Mouse (Mus musculus): ENCODE data around the gene Rassf9. TPM values are rescaled to one million over a fixed set of nuclear protein-coding genes. Genes with fewer than 3 reads are reported as not detected.

The Rassf9 gene
- total and polyA plus RNA-seq, 2 experiments from 2014 or later, result 3.0 to 3.6 TPM

DNA sequence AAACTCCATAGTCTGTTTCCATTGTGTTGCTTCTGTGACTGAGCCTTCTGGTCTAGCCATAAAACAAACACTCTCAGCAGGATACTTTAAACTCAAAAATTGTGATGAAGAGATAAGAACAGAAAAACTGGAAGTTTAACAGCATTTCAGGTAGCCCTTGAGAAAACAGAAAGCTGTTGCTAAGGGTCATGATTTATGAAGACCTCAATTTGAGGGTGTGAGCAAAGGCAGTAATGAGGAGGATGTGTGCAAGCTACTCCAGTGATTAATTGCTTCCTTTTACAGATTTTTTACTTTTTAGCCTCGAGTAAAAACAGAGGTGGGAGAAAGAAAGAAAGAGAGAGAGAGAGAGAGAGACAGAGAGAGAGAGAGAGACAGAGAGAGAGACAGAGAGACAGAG lies 2.1 kb downstream of the Rassf9 start:
- WGBS, result 37% methylated on average over 1 of the region's 1 CpGs
- no peaks in the 10 kb centered on the region for H3K36me3 ChIP-seq (ENCODE audit: insufficient read depth, low read length)
- H3K4me2 ChIP-seq (ENCODE audit: low read depth, low read length), result 0 out of 2 replicates have a peak overlapping the region, but pooled peaks have one; percentile 1
- ATAC-seq (no peak), DNase-seq (ENCODE audit: low spot score) (no peak)
- H3K27me3 ChIP-seq (ENCODE audit: insufficient read depth, low read length), result no peaks in the 10 kb centered on the region
- no peak for TF ChIP-seq CTCF (IDR thresholded peaks at IDR 0.05; ENCODE audit: low read depth)
- H3K9me3 ChIP-seq (ENCODE audit: low read length), result no peaks in the 10 kb centered on the region
- H3K9ac ChIP-seq (replicated peaks; ENCODE audit: low read length), result no peak overlapping the region
- no peak overlapping the region for H3K27ac ChIP-seq
- H3K4me3 ChIP-seq (ENCODE audit: low read length), result no peak overlapping the region
- no peaks in the 10 kb centered on the region for H3K4me1 ChIP-seq (ENCODE audit: insufficient read depth, low read length)

DNA sequence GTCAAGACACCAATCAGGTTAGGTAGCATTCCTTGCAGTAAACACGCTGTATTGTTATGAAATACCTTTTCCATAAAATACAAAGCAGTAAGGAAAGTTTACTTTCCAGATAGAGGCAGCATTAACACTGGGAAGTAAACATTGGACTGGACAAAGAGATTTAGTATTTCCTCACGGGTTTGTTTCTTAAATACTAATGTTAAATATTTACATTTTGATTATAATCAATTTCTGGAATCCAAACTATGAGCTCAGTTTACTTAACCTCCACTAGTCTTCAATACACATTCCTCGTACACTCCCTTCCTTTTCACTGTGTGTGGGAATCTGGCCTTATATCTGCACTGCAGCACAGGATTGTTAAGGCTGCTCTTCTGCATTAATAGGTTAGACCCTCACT lies 15.9 kb downstream of the Rassf9 start:
- Histone ChIP-seq H3K9me3 (ENCODE audit: low read length) (no peaks in the 10 kb centered on the region), H3K4me2 (ENCODE audit: low read depth, low read length) (no peak overlapping the region), H3K27me3 (ENCODE audit: insufficient read depth, low read length) (no peaks in the 10 kb centered on the region), H3K27ac (no peak overlapping the region), H3K4me3 (ENCODE audit: low read length) (no peak overlapping the region), H3K36me3 (ENCODE audit: insufficient read depth, low read length) (no peaks in the 10 kb centered on the region), H3K9ac (replicated peaks; ENCODE audit: low read length) (no peak overlapping the region), H3K4me1 (ENCODE audit: insufficient read depth, low read length) (no peaks in the 10 kb centered on the region)
- 82% methylated on average over 3 of the region's 3 CpGs for WGBS
- no peak for TF ChIP-seq CTCF (IDR thresholded peaks at IDR 0.05; ENCODE audit: low read depth)
- ATAC-seq, result no peak
- DNase-seq (ENCODE audit: low spot score), result no peak

DNA sequence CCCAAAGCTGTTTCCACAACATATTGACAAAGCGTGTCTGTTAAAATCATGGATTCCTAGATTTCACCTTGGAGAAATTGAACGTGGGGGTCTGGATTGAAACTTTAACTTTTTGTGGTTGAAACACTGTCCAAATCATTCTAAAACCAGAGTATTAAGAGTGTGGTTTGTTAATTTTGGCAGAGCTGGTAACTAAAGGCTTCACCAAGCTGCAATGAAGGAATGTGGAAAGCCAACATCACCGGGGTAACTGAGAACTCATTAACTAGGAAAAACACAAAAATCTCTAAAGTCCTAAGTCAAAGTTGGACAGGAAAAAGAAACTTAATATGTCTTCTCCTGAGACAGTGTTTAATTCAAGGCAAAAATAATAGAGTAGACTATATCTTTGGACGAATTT lies 41.9 kb downstream of the Rassf9 start:
- 65% methylated on average over 4 of the region's 4 CpGs for WGBS
- no peaks in the 10 kb centered on the region for H3K9me3 ChIP-seq (ENCODE audit: low read length)
- ATAC-seq (no peak), DNase-seq (ENCODE audit: low spot score) (no peak)
- no peaks in the 10 kb centered on the region for H3K4me1 ChIP-seq (ENCODE audit: insufficient read depth, low read length)
- H3K27me3 ChIP-seq (ENCODE audit: insufficient read depth, low read length), result no peaks in the 10 kb centered on the region
- no peak overlapping the region for H3K9ac ChIP-seq (replicated peaks; ENCODE audit: low read length)
- no peak for TF ChIP-seq CTCF (IDR thresholded peaks at IDR 0.05; ENCODE audit: low read depth)
- no peak overlapping the region for H3K4me2 ChIP-seq (ENCODE audit: low read depth, low read length)
- H3K4me3 ChIP-seq (ENCODE audit: low read length), result no peak overlapping the region
- H3K36me3 ChIP-seq (ENCODE audit: insufficient read depth, low read length), result no peaks in the 10 kb centered on the region
- no peak overlapping the region for H3K27ac ChIP-seq

DNA sequence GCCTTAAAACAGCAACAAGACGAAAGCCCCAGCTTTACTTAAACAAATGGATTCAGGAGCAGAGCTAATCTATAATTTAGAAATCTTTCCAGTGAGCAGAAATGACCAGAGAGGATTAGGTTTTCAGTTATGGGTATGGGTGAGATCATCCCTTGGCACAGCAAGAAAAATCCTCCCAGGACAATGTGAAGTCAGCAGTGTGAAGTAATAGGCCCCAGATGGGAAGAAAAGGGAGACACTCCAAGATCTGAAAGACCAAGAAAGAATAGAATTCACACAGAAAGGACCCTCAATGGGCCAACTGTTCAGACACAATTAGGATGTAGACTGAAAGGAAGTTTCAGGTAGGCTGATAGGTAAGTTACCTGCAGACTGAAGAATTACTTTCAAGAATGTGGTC lies 50.5 kb downstream of the Rassf9 start:
- WGBS, result 81% methylated on average over 1 of the region's 1 CpGs

GRCm38 (mm10) chr10:102577970-102578369 lies 65.9 kb downstream of the Rassf9 start:
- Histone ChIP-seq H3K27ac (no peak overlapping the region), H3K27me3 (ENCODE audit: insufficient read depth, low read length) (no peaks in the 10 kb centered on the region), H3K36me3 (ENCODE audit: insufficient read depth, low read length) (no peaks in the 10 kb centered on the region), H3K9me3 (ENCODE audit: low read length) (no peaks in the 10 kb centered on the region), H3K4me1 (ENCODE audit: insufficient read depth, low read length) (no peaks in the 10 kb centered on the region), H3K9ac (replicated peaks; ENCODE audit: low read length) (no peak overlapping the region), H3K4me3 (ENCODE audit: low read length) (no peak overlapping the region), H3K4me2 (ENCODE audit: low read depth, low read length) (no peak overlapping the region)
- ATAC-seq, result no peak
- TF ChIP-seq CTCF (IDR thresholded peaks at IDR 0.05; ENCODE audit: low read depth), result no peak
- WGBS, result 94% methylated on average over 3 of the region's 3 CpGs
- DNase-seq (ENCODE audit: low spot score), result no peak

More for the DNA sequence above, 50.5 kb downstream of the Rassf9 start:
- TF ChIP-seq CTCF (IDR thresholded peaks at IDR 0.05; ENCODE audit: low read depth), result no peak
- H3K4me1 ChIP-seq (ENCODE audit: insufficient read depth, low read length), result no peaks in the 10 kb centered on the region
- no peak overlapping the region for H3K27ac ChIP-seq
- H3K9me3 ChIP-seq (ENCODE audit: low read length), result no peaks in the 10 kb centered on the region
- no peaks in the 10 kb centered on the region for H3K36me3 ChIP-seq (ENCODE audit: insufficient read depth, low read length)
- H3K4me2 ChIP-seq (ENCODE audit: low read depth, low read length), result no peak overlapping the region
- H3K9ac ChIP-seq (replicated peaks; ENCODE audit: low read length), result no peak overlapping the region
- DNase-seq (ENCODE audit: low spot score), result no peak
- no peak overlapping the region for H3K4me3 ChIP-seq (ENCODE audit: low read length)
- ATAC-seq, result no peak
- H3K27me3 ChIP-seq (ENCODE audit: insufficient read depth, low read length), result no peaks in the 10 kb centered on the region

- 80% methylated on average over 2 of the region's 2 CpGs for WGBS
- H3K9ac ChIP-seq (replicated peaks; ENCODE audit: low read length), result no peak overlapping the region
- no peak overlapping the region for H3K4me2 ChIP-seq (ENCODE audit: low read depth, low read length)
- no peaks in the 10 kb centered on the region for H3K27me3 ChIP-seq (ENCODE audit: insufficient read depth, low read length)
- no peak for DNase-seq (ENCODE audit: low spot score)
- no peak for TF ChIP-seq CTCF (IDR thresholded peaks at IDR 0.05; ENCODE audit: low read depth)
- no peaks in the 10 kb centered on the region for H3K36me3 ChIP-seq (ENCODE audit: insufficient read depth, low read length)
- H3K9me3 ChIP-seq (ENCODE audit: low read length), result no peaks in the 10 kb centered on the region
- no peak overlapping the region for H3K27ac ChIP-seq
- no peak for ATAC-seq
- no peaks in the 10 kb centered on the region for H3K4me1 ChIP-seq (ENCODE audit: insufficient read depth, low read length)
- no peak overlapping the region for H3K4me3 ChIP-seq (ENCODE audit: low read length)
Observed at GRCm38 (mm10) chr10:102594306-102594705, 82.3 kb downstream of the Rassf9 start.

Other genes with a start within 250 kb of the Rassf9 start
- gene Nts, start 21.7 kb upstream of the Rassf9 start, total RNA-seq (2014; rRNA removed), result 10.1 and 17.8 TPM in 2 replicates
- 22.4 and 23.4 TPM in 2 replicates for gene Nts, start 21.7 kb upstream of the Rassf9 start, polyA plus RNA-seq (2015; fragmentation: Nextera tagmentation; extraction: Ambion mirVana)

Measured in hindbrain, postnatal 0 days (tissue).